Mouse (Mus musculus) adrenal gland, adult (tissue): ENCODE data around the gene Fam50b.

Experiments used
- DNase-seq, 2 experiments: peaks; one replicate each; pipeline ENCODE4 v3.0.0; 2022 to 2023; ENCODE audit warnings: low spot score in 1 of 2; ENCODE audit not compliant: inconsistent age in 2 of 2

Gene Fam50b

GRCm38 (mm10) chr13:34737968-34738698 lies 3.5 kb downstream of the Fam50b start:
- no peak for DNase-seq

- DNase-seq, result no peak
Observed at GRCm38 (mm10) chr13:34738699-34738973, 4.0 kb downstream of the Fam50b start.

GRCm38 (mm10) chr13:34739071-34739470 lies 4.4 kb downstream of the Fam50b start:
- no peak for DNase-seq

- DNase-seq, result no peak
Observed at GRCm38 (mm10) chr13:34741254-34741653, 6.6 kb downstream of the Fam50b start.

GRCm38 (mm10) chr13:34741813-34742568 lies 7.3 kb downstream of the Fam50b start:
- DNase-seq, result no peak

GRCm38 (mm10) chr13:34746811-34747210 lies 12.2 kb downstream of the Fam50b start:
- DNase-seq, result no peak

GRCm38 (mm10) chr13:34748530-34748929 lies 13.9 kb downstream of the Fam50b start:
- no peak for DNase-seq

- DNase-seq, result no peak
Observed at GRCm38 (mm10) chr13:34759202-34759601, 24.6 kb downstream of the Fam50b start.

GRCm38 (mm10) chr13:34760518-34761287 lies 26.1 kb downstream of the Fam50b start:
- DNase-seq, result no peak

- DNase-seq, result no peak
Observed at GRCm38 (mm10) chr13:34762136-34762535, 27.5 kb downstream of the Fam50b start.

- DNase-seq, result no peak
Observed at GRCm38 (mm10) chr13:34762865-34763264, 28.2 kb downstream of the Fam50b start.

- no peak for DNase-seq
Observed at GRCm38 (mm10) chr13:34765269-34765668, 30.6 kb downstream of the Fam50b start.

GRCm38 (mm10) chr13:34766572-34766971 lies 31.9 kb downstream of the Fam50b start:
- DNase-seq, result peak; percentile 9 to 39

- DNase-seq, result no peak
Observed at GRCm38 (mm10) chr13:34767527-34768292, 33.1 kb downstream of the Fam50b start.

GRCm38 (mm10) chr13:34776767-34777166 lies 42.1 kb downstream of the Fam50b start:
- DNase-seq, result no peak

- DNase-seq, result no peak
Observed at GRCm38 (mm10) chr13:34780856-34781610, 46.4 kb downstream of the Fam50b start.

GRCm38 (mm10) chr13:34781611-34782009 lies 47.0 kb downstream of the Fam50b start:
- DNase-seq, result no peak

- no peak for DNase-seq
Observed at GRCm38 (mm10) chr13:34784818-34785217, 50.2 kb downstream of the Fam50b start.

- DNase-seq, result no peak
Observed at GRCm38 (mm10) chr13:34786634-34787033, 52.0 kb downstream of the Fam50b start.

GRCm38 (mm10) chr13:34787546-34787945 lies 52.9 kb downstream of the Fam50b start:
- DNase-seq, result no peak
